Mouse (Mus musculus) heart, postnatal 0 days (tissue): Measurements from ENCODE around the gene Ttc25.

ENCODE experiments used
- CTCF ChIP-seq: IDR thresholded peaks from 2 replicates; pipeline ENCODE4 v1.5.1; 2016; ENCODE audit warnings: antibody characterized with exemption, control low read depth, low read depth
- EP300 ChIP-seq: IDR thresholded peaks from 2 replicates; pipeline ENCODE4 v1.6.1; 2016; ENCODE audit warnings: antibody characterized with exemption, low read depth

GRCm38 (mm10) chr11:100526052-100526816, 19.2 kb upstream of the Ttc25 start:
- TF ChIP-seq CTCF (no peak), EP300 (no peak)
